Mouse (Mus musculus) heart, postnatal 14 days (tissue): Measurements from ENCODE around the gene Dcaf15. TPM values are rescaled to one million over a fixed set of nuclear protein-coding genes. Genes with fewer than 3 reads are reported as not detected.
A peak's percentile ranks its signal among the peaks of the same experiment; 100 is the strongest.

Source experiments
- DNase-seq, 2 experiments: peaks; one replicate each; pipeline ENCODE4 v3.0.0; 2021 to 2022
- intact Hi-C: fragments of 180-260 bp; cut with DNase I; formaldehyde crosslinking; loops from one replicate; pipeline ENCODE4 v1.15.1; 2025
- total RNA-seq, 2 experiments: library from RNA; stranded (reverse); gene quantifications; 2 replicates each; pipeline ENCODE4 v1.2.3; 2021

The Dcaf15 gene
- total RNA-seq, 2 experiments from 2014 or later: 9.7 to 9.8 TPM

GRCm38 (mm10) chr8:84104221-84104620 is 347 bp downstream of the Dcaf15 start:
- no peak for DNase-seq
- intact Hi-C loops: no loop called here

- intact Hi-C loops: no loop called here
- DNase-seq: no peak
Observed at GRCm38 (mm10) chr8:84103601-84104000, 967 bp downstream of the Dcaf15 start.

GRCm38 (mm10) chr8:84101476-84102270 is 2.9 kb downstream of the Dcaf15 start:
- DNase-seq: no peak
- intact Hi-C loops: no loop called here

- DNase-seq: no peak
- intact Hi-C loops: no loop called here
Observed at GRCm38 (mm10) chr8:84098376-84098775, 6.2 kb downstream of the Dcaf15 start.

GRCm38 (mm10) chr8:84096061-84096460 is 8.5 kb downstream of the Dcaf15 start:
- intact Hi-C loops: no loop called here

GRCm38 (mm10) chr8:84090585-84090984 is 14.0 kb downstream of the Dcaf15 start:
- DNase-seq: peak in 1 of 2 experiments; percentile 35
- intact Hi-C loops: no loop called here

More at GRCm38 (mm10) chr8:84096061-84096460, 8.5 kb downstream of the Dcaf15 start:
- DNase-seq: no peak

GRCm38 (mm10) chr8:84089277-84089676 is 15.3 kb downstream of the Dcaf15 start:
- DNase-seq: no peak
- intact Hi-C loops: no loop called here

GRCm38 (mm10) chr8:84087821-84088220 is 16.7 kb downstream of the Dcaf15 start:
- no peak for DNase-seq
- intact Hi-C loops: no loop called here

- intact Hi-C loops: no loop called here
- no peak for DNase-seq
Observed at GRCm38 (mm10) chr8:84087156-84087555, 17.4 kb downstream of the Dcaf15 start.

- no peak for DNase-seq
- intact Hi-C loops: no loop called here
Observed at GRCm38 (mm10) chr8:84084341-84085115, 20.0 kb downstream of the Dcaf15 start.

GRCm38 (mm10) chr8:84083829-84084241 is 20.7 kb downstream of the Dcaf15 start:
- no peak for DNase-seq
- intact Hi-C loops: no loop called here

GRCm38 (mm10) chr8:84079206-84079605 is 25.4 kb downstream of the Dcaf15 start:
- DNase-seq: no peak
- intact Hi-C loops: no loop called here

GRCm38 (mm10) chr8:84076849-84077248 is 27.7 kb downstream of the Dcaf15 start:
- no peak for DNase-seq
- intact Hi-C loops: no loop called here

GRCm38 (mm10) chr8:84076412-84076811 is 28.2 kb downstream of the Dcaf15 start:
- intact Hi-C loops: no loop called here
- no peak for DNase-seq

GRCm38 (mm10) chr8:84073230-84073976 is 31.2 kb downstream of the Dcaf15 start:
- intact Hi-C loops: no loop called here
- no peak for DNase-seq

- DNase-seq: no peak
- intact Hi-C loops: no loop called here
Observed at GRCm38 (mm10) chr8:84072321-84072720, 32.2 kb downstream of the Dcaf15 start.

- intact Hi-C loops: no loop called here
- peak in 1 of 2 experiments; percentile 33 for DNase-seq
Observed at GRCm38 (mm10) chr8:84071921-84072320, 32.6 kb downstream of the Dcaf15 start.

- intact Hi-C loops: no loop called here
- DNase-seq: no peak
Observed at GRCm38 (mm10) chr8:84070667-84071066, 33.9 kb downstream of the Dcaf15 start.

- DNase-seq: no peak
- intact Hi-C loops: no loop called here
Observed at GRCm38 (mm10) chr8:84070241-84070640, 34.3 kb downstream of the Dcaf15 start.

GRCm38 (mm10) chr8:84069750-84070149 is 34.8 kb downstream of the Dcaf15 start:
- DNase-seq: no peak
- intact Hi-C loops: no loop called here

GRCm38 (mm10) chr8:84069169-84069568 is 35.4 kb downstream of the Dcaf15 start:
- intact Hi-C loops: no loop called here
- no peak for DNase-seq
